Mouse (Mus musculus) hindbrain, embryonic 11.5 days (tissue): ENCODE results near the gene Nppa. TPM values are rescaled to one million over a fixed set of nuclear protein-coding genes. Genes with fewer than 3 reads are reported as not detected.

Experiments used
- polyA plus RNA-seq: library from polyadenylated mRNA; unstranded; fragments of >200 nt; fragmentation: Nextera tagmentation; extraction: Ambion mirVana; gene quantifications from 2 replicates; pipeline ENCODE4 v1.2.1, GENCODE M21; 2014

The Nppa gene
- polyA plus RNA-seq, 1 experiment from 2014 or later: not detected

Other genes starting within 250 kb of the Nppa start
- 7.9 and 8.6 TPM in 2 replicates for gene Zfp984, start 190.9 kb upstream of the Nppa start, polyA plus RNA-seq
- gene Zfp933, start 152.4 kb upstream of the Nppa start, polyA plus RNA-seq: 5.5 and 7.3 TPM in 2 replicates
- gene Miip, start 131.9 kb upstream of the Nppa start, polyA plus RNA-seq: 32.9 and 36.7 TPM in 2 replicates
- 11.8 and 15.3 TPM in 2 replicates for gene Fv1, start 131.7 kb upstream of the Nppa start, polyA plus RNA-seq
- gene Mfn2, start 96.0 kb upstream of the Nppa start, polyA plus RNA-seq: 33.2 and 39.0 TPM in 2 replicates
- 28.2 and 28.7 TPM in 2 replicates for gene Plod1, start 64.0 kb upstream of the Nppa start, polyA plus RNA-seq
- gene 2510039O18Rik, start 59.8 kb upstream of the Nppa start, polyA plus RNA-seq: 13.6 and 16.7 TPM in 2 replicates
- gene Nppb, start 14.9 kb upstream of the Nppa start, polyA plus RNA-seq: 0.23 and 0.39 TPM in 2 replicates
- 21.7 and 26.2 TPM in 2 replicates for gene Clcn6, start 38.1 kb downstream of the Nppa start, polyA plus RNA-seq
- 18.0 and 19.6 TPM in 2 replicates for gene Mthfr, start 38.4 kb downstream of the Nppa start, polyA plus RNA-seq
- gene Agtrap, start 87.3 kb downstream of the Nppa start, polyA plus RNA-seq: 8.8 and 10.9 TPM in 2 replicates
- 82.5 and 88.2 TPM in 2 replicates for gene Mad2l2, start 129.7 kb downstream of the Nppa start, polyA plus RNA-seq
- 12.8 and 13.8 TPM in 2 replicates for gene Draxin, start 130.0 kb downstream of the Nppa start, polyA plus RNA-seq
- 14.6 and 15.5 TPM in 2 replicates for gene Fbxo6, start 151.4 kb downstream of the Nppa start, polyA plus RNA-seq
- 82.2 and 82.5 TPM in 2 replicates for gene Fbxo44, start 159.8 kb downstream of the Nppa start, polyA plus RNA-seq
- 3.0 and 3.2 TPM in 2 replicates for gene Fbxo2, start 159.9 kb downstream of the Nppa start, polyA plus RNA-seq